ENCODE assay signal across 11 mouse cellular contexts in the genomic region with DNA sequence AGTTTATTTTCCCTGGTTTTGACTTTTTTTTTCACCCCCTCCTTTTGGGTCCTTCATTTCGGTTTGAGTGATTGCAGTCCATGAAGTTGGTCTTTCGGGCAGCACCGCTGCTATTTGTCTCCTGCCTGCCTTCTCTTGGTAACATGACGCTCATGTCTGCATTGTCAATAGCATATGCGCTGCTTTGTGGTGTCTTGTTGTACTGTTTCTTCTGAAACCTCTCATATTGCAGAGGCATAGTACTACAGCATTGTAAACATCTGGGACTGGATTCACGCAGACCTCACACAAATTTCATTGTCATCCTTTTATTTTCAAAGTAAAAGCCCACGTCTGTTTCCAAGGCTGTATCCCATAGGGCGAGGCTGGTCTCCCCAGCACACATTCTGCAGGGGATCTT. TPM values are rescaled to one million over a fixed set of nuclear protein-coding genes. Genes with fewer than 3 reads are reported as not detected.
DNase-seq lines count a peak whose midpoint lies in the region; ATAC-seq and TF ChIP-seq lines count a peak whose summit lies in the region.
"Had no signal": no experiment of that assay in that cellular context is flagged by ENCODE, and none has a peak within 500 bp of the region (broad histone marks: within the 10 kb centered on the region; RNA-seq: fewer than 3 reads in every experiment).

No protein-coding gene starts in this region.

- H3K27me3 ChIP-seq in kidney, postnatal 0 days (ENCODE audit: insufficient read depth, low read length) = no peaks in the 10 kb centered on the region
- no peaks in the 10 kb centered on the region for H3K27me3 ChIP-seq in embryonic facial prominence, embryonic 11.5 days (ENCODE audit: control insufficient read depth, insufficient read depth, low read length)
- no peaks in the 10 kb centered on the region for H3K27me3 ChIP-seq in hindbrain, postnatal 0 days (ENCODE audit: insufficient read depth, low read length)
- peaks cover 22% of the 10 kb centered on the region for H3K27me3 ChIP-seq in neural tube, embryonic 12.5 days (replicated peaks)

- no peaks in the 10 kb centered on the region for H3K36me3 ChIP-seq in kidney, postnatal 0 days (ENCODE audit: insufficient read depth, low read length)
- H3K36me3 ChIP-seq in embryonic facial prominence, embryonic 11.5 days (replicated peaks; ENCODE audit: control insufficient read depth, insufficient read depth, low read depth, low read length) = no peaks in the 10 kb centered on the region
- H3K36me3 ChIP-seq in hindbrain, postnatal 0 days (ENCODE audit: insufficient read depth, low read length) = no peaks in the 10 kb centered on the region
- no peaks in the 10 kb centered on the region for H3K36me3 ChIP-seq in neural tube, embryonic 12.5 days
- H3K36me3 ChIP-seq: G1E had no signal

- no peak for TF ChIP-seq CTCF in kidney, postnatal 0 days (IDR thresholded peaks at IDR 0.05; ENCODE audit: low read depth)
- TF ChIP-seq CTCF in hindbrain, postnatal 0 days (IDR thresholded peaks at IDR 0.05; ENCODE audit: low read depth) = no peak

- peak overlapping the region; percentile 87 for H3K4me2 ChIP-seq in kidney, postnatal 0 days (ENCODE audit: low read length)
- H3K4me2 ChIP-seq in embryonic facial prominence, embryonic 11.5 days (ENCODE audit: low read depth, low read length) = peak overlapping the region; percentile 87
- peak overlapping the region; percentile 93 for H3K4me2 ChIP-seq in hindbrain, postnatal 0 days (ENCODE audit: low read depth, low read length)
- peak overlapping the region; percentile 98 for H3K4me2 ChIP-seq in neural tube, embryonic 12.5 days (replicated peaks)

- no peak for ATAC-seq in kidney, postnatal 0 days (replicated peaks; ENCODE audit: low FRiP score, low read depth)
- ATAC-seq in embryonic facial prominence, embryonic 11.5 days (replicated peaks; ENCODE audit: insufficient number of reproducible peaks, low FRiP score, low TSS enrichment, low read depth) = 0 out of 2 replicates have a peak, but pooled peaks have one; percentile 32
- no peak for ATAC-seq in hindbrain, postnatal 0 days
- no peak for ATAC-seq in neural tube, embryonic 12.5 days (ENCODE audit: low FRiP score, low read depth)
- ATAC-seq in cerebellum, adult (ENCODE audit: insufficient number of reproducible peaks, low FRiP score, low TSS enrichment) = no peak
- ATAC-seq in inflammation-experienced regulatory T-cells, adult 6 months = no peak

- DNase-seq in kidney, postnatal 0 days (ENCODE audit: low spot score) = no peak
- DNase-seq in kidney, adult 8-10 months = no peak
- peak; percentile 38 for DNase-seq in embryonic facial prominence, embryonic 11.5 days (ENCODE audit: low spot score)
- DNase-seq in hindbrain, postnatal 0 days (ENCODE audit: low spot score) = peak; percentile 3
- DNase-seq in layer of hippocampus, adult 8-10 months (ENCODE audit: low spot score in 2 of 2) = no peak
- DNase-seq: cerebellum, adult 8-10 months; kidney, adult 11 months had no signal

- H3K9me3 ChIP-seq in kidney, postnatal 0 days (replicated peaks; ENCODE audit: low read length) = no peaks in the 10 kb centered on the region
- H3K9me3 ChIP-seq in embryonic facial prominence, embryonic 11.5 days (replicated peaks; ENCODE audit: control insufficient read depth, low read length) = no peaks in the 10 kb centered on the region
- no peaks in the 10 kb centered on the region for H3K9me3 ChIP-seq in hindbrain, postnatal 0 days (ENCODE audit: low read length)
- no peaks in the 10 kb centered on the region for H3K9me3 ChIP-seq in neural tube, embryonic 12.5 days
- H3K9me3 ChIP-seq: G1E had no signal

- H3K4me1 ChIP-seq in kidney, postnatal 0 days (replicated peaks; ENCODE audit: insufficient read depth, low read length) = 0 out of 2 replicates have a peak, but pooled peaks cover 3% of the 10 kb centered on the region
- H3K4me1 ChIP-seq in embryonic facial prominence, embryonic 11.5 days (ENCODE audit: control insufficient read depth, insufficient read depth, low read length) = no peaks in the 10 kb centered on the region
- H3K4me1 ChIP-seq in hindbrain, postnatal 0 days (ENCODE audit: insufficient read depth, low read length) = 0 out of 2 replicates have a peak, but pooled peaks cover 5% of the 10 kb centered on the region
- H3K4me1 ChIP-seq in neural tube, embryonic 12.5 days = peaks cover 24% of the 10 kb centered on the region; the same call in 1 of the 2 replicates

- H3K27ac ChIP-seq in kidney, postnatal 0 days = no peak overlapping the region
- no peak overlapping the region for H3K27ac ChIP-seq in embryonic facial prominence, embryonic 11.5 days (replicated peaks; ENCODE audit: low read depth, low read length)
- H3K27ac ChIP-seq in hindbrain, postnatal 0 days = no peak overlapping the region
- no peak overlapping the region for H3K27ac ChIP-seq in neural tube, embryonic 12.5 days

- H3K9ac ChIP-seq in kidney, postnatal 0 days (ENCODE audit: low read depth, low read length) = no peak overlapping the region
- peak overlapping the region; percentile 37 for H3K9ac ChIP-seq in embryonic facial prominence, embryonic 11.5 days (replicated peaks; ENCODE audit: low read length)
- no peak overlapping the region for H3K9ac ChIP-seq in hindbrain, postnatal 0 days (replicated peaks; ENCODE audit: low read length)
- no peak overlapping the region for H3K9ac ChIP-seq in neural tube, embryonic 12.5 days

- peak overlapping the region; percentile 50 for H3K4me3 ChIP-seq in kidney, postnatal 0 days (replicated peaks; ENCODE audit: low read depth, low read length)
- H3K4me3 ChIP-seq in embryonic facial prominence, embryonic 11.5 days (ENCODE audit: low read depth, low read length) = peak overlapping the region; percentile 45
- H3K4me3 ChIP-seq in hindbrain, postnatal 0 days (ENCODE audit: low read length) = peak overlapping the region; percentile 54
- no peak overlapping the region for H3K4me3 ChIP-seq in neural tube, embryonic 12.5 days

- WGBS in kidney, postnatal 0 days = 8% methylated on average over 8 of the region's 8 CpGs
- 5% methylated on average over 8 of the region's 8 CpGs for WGBS in embryonic facial prominence, embryonic 11.5 days
- WGBS in hindbrain, postnatal 0 days = 13% methylated on average over 8 of the region's 8 CpGs
- 16% methylated on average over 8 of the region's 8 CpGs for WGBS in neural tube, embryonic 12.5 days

RNA-seq across cellular contexts. Expression of gene Fgf10, which starts 46.7 kb away (rescaled TPM):
- polyA plus RNA-seq in kidney, postnatal 0 days (2015; fragmentation: Nextera tagmentation; extraction: Ambion mirVana) = 2.8 and 2.9 TPM in 2 replicates
- 9.8 and 10.6 TPM in 2 replicates for polyA plus RNA-seq in embryonic facial prominence, embryonic 11.5 days (2014; fragmentation: Nextera tagmentation; extraction: Ambion mirVana)
- 1.0 and 2.1 TPM in 2 replicates for total RNA-seq in hindbrain, postnatal 0 days (2014; rRNA removed)
- 2.2 TPM in 2 replicates for polyA plus RNA-seq in hindbrain, postnatal 0 days (2015; fragmentation: Nextera tagmentation; extraction: Ambion mirVana)
- 1.1 and 1.3 TPM in 2 replicates for polyA plus RNA-seq in neural tube, embryonic 12.5 days (2016; fragmentation: Nextera tagmentation; extraction: Ambion mirVana)
- not detected for polyA plus RNA-seq in inflammation-experienced regulatory T-cells, adult 6 months (2017; shearing (Covaris generic))
- 10 to 100 TPM; 10.3 to 15.9 (median 13.1) TPM for total RNA-seq in layer of hippocampus, adult 8-10 months (2022)

Comparison
In these comparisons a context has a peak if more than half of its experiments do, and no peak if none do; other contexts are left out.
1. DNase-seq: peak in embryonic facial prominence, embryonic 11.5 days (single experiment) and hindbrain, postnatal 0 days (single experiment); none in kidney, postnatal 0 days (single experiment), kidney, adult 8-10 months (0 of 2) and layer of hippocampus, adult 8-10 months (0 of 2).
2. Peak in every context shown above with its lines, with median percentiles within 50 percentile points of each other: H3K4me2 ChIP-seq.